ENCODE assay signal across 7 mouse cellular contexts in the genomic region with DNA sequence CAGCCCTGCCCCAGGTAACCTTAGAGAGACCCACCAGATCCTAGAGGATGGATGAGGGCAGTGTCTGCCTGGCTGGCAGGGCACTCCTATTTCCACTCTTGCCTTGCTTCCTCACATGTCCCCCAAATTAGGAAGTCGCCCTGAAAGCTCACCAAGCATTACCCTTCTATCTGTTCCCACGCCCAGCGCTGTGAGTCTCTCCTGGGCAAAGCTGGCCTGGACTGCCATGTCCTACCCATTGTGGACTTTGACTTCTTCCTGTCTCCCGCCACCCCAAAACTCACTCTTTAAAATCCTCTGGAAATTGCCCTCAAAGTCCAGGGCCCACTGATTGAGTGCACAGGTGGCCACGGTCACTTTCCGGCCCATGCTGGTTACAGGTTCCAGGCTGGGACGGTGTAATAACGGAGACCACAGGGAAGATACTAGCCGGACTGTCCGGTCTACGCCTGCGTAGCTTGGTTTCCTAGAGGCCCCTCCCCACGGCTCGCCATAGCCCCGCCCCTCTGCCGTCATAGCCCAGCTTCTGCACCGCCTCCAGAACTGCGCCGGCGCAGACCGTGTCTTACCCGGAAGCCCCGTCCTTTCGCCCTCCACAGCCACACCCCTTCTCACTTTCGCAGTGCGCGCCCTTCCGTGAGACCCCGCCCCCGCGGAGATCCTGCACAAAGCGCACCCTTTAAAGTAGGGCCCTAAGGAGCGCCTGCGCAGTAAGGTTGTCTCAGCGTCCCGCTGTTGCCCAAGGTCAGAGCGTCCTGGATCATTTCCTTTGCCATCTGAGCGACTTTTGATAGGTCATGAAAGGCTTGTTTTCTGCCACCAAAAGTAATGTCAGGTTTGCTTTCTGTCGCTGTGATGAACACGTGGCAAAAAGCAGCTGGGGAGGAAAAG. TPM values are rescaled to one million over a fixed set of nuclear protein-coding genes. Genes with fewer than 3 reads are reported as not detected.
DNase-seq lines count a peak whose midpoint lies in the region; ATAC-seq lines count a peak whose summit lies in the region.

TSS of gene Nadsyn1 (minus strand) at position 475 of the 891 bp plus-strand sequence.
TSS of gene Dhcr7 (plus strand) at position 771 of the 891 bp plus-strand sequence.

- H3K9ac ChIP-seq in midbrain, embryonic 13.5 days (replicated peaks): peak within 1 kb of the TSS; percentile 78

- peaks cover 14% of the 10 kb centered on the region for H3K4me1 ChIP-seq in embryonic facial prominence, embryonic 10.5 days
- peaks cover 14% of the 10 kb centered on the region for H3K4me1 ChIP-seq in limb, embryonic 10.5 days
- H3K4me1 ChIP-seq in midbrain, embryonic 13.5 days (replicated peaks): peaks cover 17% of the 10 kb centered on the region

- H3K4me2 ChIP-seq in midbrain, embryonic 13.5 days (replicated peaks): peak within 1 kb of the TSS; percentile 67

- H3K9me3 ChIP-seq in embryonic facial prominence, embryonic 10.5 days: no peaks in the 10 kb centered on the region
- no peaks in the 10 kb centered on the region for H3K9me3 ChIP-seq in limb, embryonic 10.5 days (replicated peaks)
- no peaks in the 10 kb centered on the region for H3K9me3 ChIP-seq in midbrain, embryonic 13.5 days

- H3K27me3 ChIP-seq in embryonic facial prominence, embryonic 10.5 days (replicated peaks; ENCODE audit: low read depth, poor library complexity, severe bottlenecking): no peaks in the 10 kb centered on the region
- no peaks in the 10 kb centered on the region for H3K27me3 ChIP-seq in limb, embryonic 10.5 days (ENCODE audit: low read depth, poor library complexity, severe bottlenecking)
- H3K27me3 ChIP-seq in midbrain, embryonic 13.5 days: no peaks in the 10 kb centered on the region

- DNase-seq in adrenal gland, postnatal 10 days: peak; percentile 100
- peak; percentile 100 for DNase-seq in embryonic facial prominence, embryonic 10.5 days (ENCODE audit: low spot score)
- peak; percentile 99 for DNase-seq in kidney, adult 11 months
- peak; percentile 99 for DNase-seq in limb, embryonic 10.5 days (ENCODE audit: low spot score)
- peak; percentile 94 for DNase-seq in spleen, adult 12 weeks (ENCODE audit: low spot score)

- peaks cover 14% of the 10 kb centered on the region for H3K36me3 ChIP-seq in embryonic facial prominence, embryonic 10.5 days (replicated peaks)
- H3K36me3 ChIP-seq in limb, embryonic 10.5 days: peaks cover 17% of the 10 kb centered on the region
- peaks cover 11% of the 10 kb centered on the region for H3K36me3 ChIP-seq in midbrain, embryonic 13.5 days

- H3K4me3 ChIP-seq in embryonic facial prominence, embryonic 10.5 days: peak within 1 kb of the TSS; percentile 77
- peak within 1 kb of the TSS; percentile 74 for H3K4me3 ChIP-seq in limb, embryonic 10.5 days
- H3K4me3 ChIP-seq in midbrain, embryonic 13.5 days (replicated peaks): peak within 1 kb of the TSS; percentile 62

- WGBS in embryonic facial prominence, embryonic 10.5 days: under 1% methylated on average over 40 of the region's 40 CpGs
- WGBS in limb, embryonic 10.5 days: under 1% methylated on average over 40 of the region's 40 CpGs
- WGBS in midbrain, embryonic 13.5 days: under 1% methylated on average over 40 of the region's 40 CpGs

- peak; percentile 93 for ATAC-seq in granulocyte monocyte progenitor cell, adult 5-6 weeks (replicated peaks; ENCODE audit: poor library complexity, severe bottlenecking)
- peak; percentile 98 for ATAC-seq in midbrain, embryonic 13.5 days

- peak within 1 kb of the TSS; percentile 91 for H3K27ac ChIP-seq in embryonic facial prominence, embryonic 10.5 days (replicated peaks)
- peak within 1 kb of the TSS; percentile 90 for H3K27ac ChIP-seq in limb, embryonic 10.5 days
- peak within 1 kb of the TSS; percentile 75 for H3K27ac ChIP-seq in midbrain, embryonic 13.5 days

RNA-seq across cellular contexts. Expression of gene Nadsyn1, which starts in this region (rescaled TPM):
- total RNA-seq in adrenal gland, postnatal 10 days (2021): 10 to 100 TPM; 14.9 TPM
- polyA plus RNA-seq in embryonic facial prominence, embryonic 10.5 days (2016; fragmentation: Nextera tagmentation; extraction: Ambion mirVana): 7.7 and 10.0 TPM in 2 replicates
- total RNA-seq in granulocyte monocyte progenitor cell, adult 5-6 weeks (2014; fragmentation: Nextera tagmentation): 5.1 and 10.5 TPM in 2 replicates
- total RNA-seq in granulocyte monocyte progenitor cell, adult 5-6 weeks (2017): 13.2 and 16.4 TPM in 2 replicates
- polyA plus RNA-seq in limb, embryonic 10.5 days (2016; fragmentation: Nextera tagmentation; extraction: Ambion mirVana): 10.3 and 10.4 TPM in 2 replicates
- 7.7 and 8.1 TPM in 2 replicates for polyA plus RNA-seq in midbrain, embryonic 13.5 days (2015; fragmentation: Nextera tagmentation; extraction: Ambion mirVana)

RNA-seq across cellular contexts. Expression of gene Dhcr7, which starts in this region (rescaled TPM):
- 100 to 1,000 TPM; 126 to 310 TPM for total RNA-seq in adrenal gland, postnatal 10 days (2021)
- 68.3 and 79.2 TPM in 2 replicates for polyA plus RNA-seq in embryonic facial prominence, embryonic 10.5 days (2016; fragmentation: Nextera tagmentation; extraction: Ambion mirVana)
- total RNA-seq in granulocyte monocyte progenitor cell, adult 5-6 weeks (2014; fragmentation: Nextera tagmentation): 16.8 and 34.7 TPM in 2 replicates
- 6.9 and 15.8 TPM in 2 replicates for total RNA-seq in granulocyte monocyte progenitor cell, adult 5-6 weeks (2017)
- polyA plus RNA-seq in limb, embryonic 10.5 days (2016; fragmentation: Nextera tagmentation; extraction: Ambion mirVana): 69.7 and 70.5 TPM in 2 replicates
- 54.0 and 60.0 TPM in 2 replicates for polyA plus RNA-seq in midbrain, embryonic 13.5 days (2015; fragmentation: Nextera tagmentation; extraction: Ambion mirVana)

Comparison
In these comparisons a context has a peak if more than half of its experiments do, and no peak if none do; other contexts are left out.
1. Peak in every context shown above with its lines: DNase-seq, ATAC-seq, H3K4me3 ChIP-seq and H3K27ac ChIP-seq.